In the genomic region with DNA sequence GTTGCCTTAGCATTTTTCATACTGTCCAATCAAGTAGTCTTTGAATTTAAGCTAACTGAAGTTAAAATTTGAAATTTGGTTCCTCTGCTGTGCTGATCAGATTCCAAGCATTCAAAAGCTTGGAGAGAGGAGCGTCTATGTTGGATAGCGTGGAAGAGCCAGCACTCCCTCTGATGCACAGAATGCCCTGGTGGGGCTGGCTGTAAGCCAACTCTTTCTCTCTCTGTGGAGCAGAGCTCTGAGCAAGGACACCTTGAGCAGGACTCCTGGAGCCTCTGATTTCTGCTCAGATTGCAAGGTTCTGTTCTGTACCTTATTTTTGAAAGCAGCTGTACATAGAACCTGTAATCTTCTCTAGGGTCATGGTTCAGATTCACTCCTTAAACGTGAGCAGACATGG, we compare ENCODE assay signal across 8 mouse cellular contexts. TPM values are rescaled to one million over a fixed set of nuclear protein-coding genes. Genes with fewer than 3 reads are reported as not detected.
DNase-seq lines count a peak whose midpoint lies in the region.

No protein-coding gene starts in this region.

- peak; percentile 18 for DNase-seq in gastrocnemius, postnatal 10 days
- DNase-seq in gastrocnemius, postnatal 25 days = no peak
- peak; percentile 37 for DNase-seq in ovary, adult 18-20 months (ENCODE audit: low spot score)
- no peak for DNase-seq in ovary, postnatal 10 days (ENCODE audit: low spot score)
- peak; percentile 65 to 74 for DNase-seq in cerebellum, postnatal 10 days
- peak; percentile 73 to 81 for DNase-seq in kidney, postnatal 25 days
- no peak for DNase-seq in spleen, adult 12 weeks (ENCODE audit: low spot score)
- DNase-seq in embryo, embryonic 9.5 days (ENCODE audit: extremely low spot score) = no peak

RNA-seq across cellular contexts. Expression of gene Sppl2a, which starts 16.8 kb away (rescaled TPM):
- 10 to 100 TPM; 52.7 to 55.7 TPM for total RNA-seq in gastrocnemius, postnatal 10 days (2021)
- 10 to 100 TPM; 58.6 TPM for total RNA-seq in gastrocnemius, postnatal 25 days (2021)

RNA-seq across cellular contexts. Expression of gene Ap4e1, which starts 58.7 kb away (rescaled TPM):
- total RNA-seq in gastrocnemius, postnatal 10 days (2021) = 10 to 100 TPM in 1 of 2 experiments, 1 to 10 TPM in 1; 9.8 to 11.8 TPM
- total RNA-seq in gastrocnemius, postnatal 25 days (2021) = 1 to 10 TPM; 7.4 to 7.6 TPM

Comparison
In these comparisons a context has a peak if more than half of its experiments do, and no peak if none do; other contexts are left out.
1. DNase-seq: peak in gastrocnemius, postnatal 10 days (single experiment), ovary, adult 18-20 months (single experiment), cerebellum, postnatal 10 days (2 of 2) and kidney, postnatal 25 days (2 of 2); none in gastrocnemius, postnatal 25 days (single experiment), ovary, postnatal 10 days (single experiment), spleen, adult 12 weeks (single experiment) and embryo, embryonic 9.5 days (single experiment).